Mouse (Mus musculus): Measurements from ENCODE around the gene Ubash3b. TPM values are rescaled to one million over a fixed set of nuclear protein-coding genes. Genes with fewer than 3 reads are reported as not detected.

The Ubash3b gene
- polyA plus RNA-seq, 1 experiment, result 2.9 TPM

GRCm38 (mm10) chr9:40983758-40984157 is 177.7 kb downstream of the Ubash3b start:
- Histone ChIP-seq H3K4me3 (ENCODE audit: low read depth, low read length) (no peak overlapping the region), H3K36me3 (ENCODE audit: control insufficient read depth, insufficient read depth, low read length, poor library complexity, severe bottlenecking) (no peaks in the 10 kb centered on the region), H3K9ac (ENCODE audit: low read depth, poor library complexity, severe bottlenecking) (no peak overlapping the region), H3K4me1 (ENCODE audit: control insufficient read depth, insufficient read depth, low read length) (no peaks in the 10 kb centered on the region), H3K9me3 (replicated peaks; ENCODE audit: control insufficient read depth, insufficient read depth, low read length, poor library complexity, severe bottlenecking) (no peaks in the 10 kb centered on the region), H3K27me3 (ENCODE audit: control insufficient read depth, insufficient read depth, low read length, poor library complexity, severe bottlenecking) (no peaks in the 10 kb centered on the region), H3K27ac (ENCODE audit: insufficient read depth, low read length) (no peak overlapping the region)
- TF ChIP-seq POLR2A (IDR thresholded peaks at IDR 0.05; ENCODE audit: insufficient read depth, low read length) (no peak), CTCF (IDR thresholded peaks at IDR 0.05; ENCODE audit: low read depth, low read length) (no peak), EP300 (IDR thresholded peaks at IDR 0.05; ENCODE audit: insufficient read depth, low read depth, low read length) (no peak)

- H3K27me3 ChIP-seq (ENCODE audit: control insufficient read depth, insufficient read depth, low read length, poor library complexity, severe bottlenecking), result no peaks in the 10 kb centered on the region
- no peak overlapping the region for H3K9ac ChIP-seq (ENCODE audit: low read depth, poor library complexity, severe bottlenecking)
- TF ChIP-seq EP300 (IDR thresholded peaks at IDR 0.05; ENCODE audit: insufficient read depth, low read depth, low read length) (no peak), POLR2A (IDR thresholded peaks at IDR 0.05; ENCODE audit: insufficient read depth, low read length) (no peak), CTCF (IDR thresholded peaks at IDR 0.05; ENCODE audit: low read depth, low read length) (peak; percentile 81)
- no peak overlapping the region for H3K27ac ChIP-seq (ENCODE audit: insufficient read depth, low read length)
- H3K4me1 ChIP-seq (ENCODE audit: control insufficient read depth, insufficient read depth, low read length), result no peaks in the 10 kb centered on the region
- no peaks in the 10 kb centered on the region for H3K9me3 ChIP-seq (replicated peaks; ENCODE audit: control insufficient read depth, insufficient read depth, low read length, poor library complexity, severe bottlenecking)
- H3K36me3 ChIP-seq (ENCODE audit: control insufficient read depth, insufficient read depth, low read length, poor library complexity, severe bottlenecking), result no peaks in the 10 kb centered on the region
- H3K4me3 ChIP-seq (ENCODE audit: low read depth, low read length), result no peak overlapping the region
These were observed 179.0 kb downstream of the Ubash3b start for GRCm38 (mm10) chr9:40982480-40982879.

GRCm38 (mm10) chr9:40974042-40974801 is 187.3 kb downstream of the Ubash3b start:
- TF ChIP-seq EP300 (IDR thresholded peaks at IDR 0.05; ENCODE audit: insufficient read depth, low read depth, low read length) (no peak), POLR2A (IDR thresholded peaks at IDR 0.05; ENCODE audit: insufficient read depth, low read length) (no peak), CTCF (IDR thresholded peaks at IDR 0.05; ENCODE audit: low read depth, low read length) (no peak)
- Histone ChIP-seq H3K27me3 (ENCODE audit: control insufficient read depth, insufficient read depth, low read length, poor library complexity, severe bottlenecking) (no peaks in the 10 kb centered on the region), H3K4me1 (ENCODE audit: control insufficient read depth, insufficient read depth, low read length) (no peaks in the 10 kb centered on the region), H3K27ac (ENCODE audit: insufficient read depth, low read length) (no peak overlapping the region), H3K9me3 (replicated peaks; ENCODE audit: control insufficient read depth, insufficient read depth, low read length, poor library complexity, severe bottlenecking) (no peaks in the 10 kb centered on the region), H3K9ac (ENCODE audit: low read depth, poor library complexity, severe bottlenecking) (no peak overlapping the region), H3K36me3 (ENCODE audit: control insufficient read depth, insufficient read depth, low read length, poor library complexity, severe bottlenecking) (no peaks in the 10 kb centered on the region), H3K4me3 (ENCODE audit: low read depth, low read length) (no peak overlapping the region)

- Histone ChIP-seq H3K9ac (ENCODE audit: low read depth, poor library complexity, severe bottlenecking) (peak overlapping the region; percentile 63; the same call in 1 of the 2 replicates), H3K27ac (ENCODE audit: insufficient read depth, low read length) (no peak overlapping the region), H3K4me1 (ENCODE audit: control insufficient read depth, insufficient read depth, low read length) (no peaks in the 10 kb centered on the region), H3K9me3 (replicated peaks; ENCODE audit: control insufficient read depth, insufficient read depth, low read length, poor library complexity, severe bottlenecking) (no peaks in the 10 kb centered on the region), H3K4me3 (ENCODE audit: low read depth, low read length) (peak overlapping the region; percentile 52), H3K27me3 (ENCODE audit: control insufficient read depth, insufficient read depth, low read length, poor library complexity, severe bottlenecking) (peaks cover 8% of the 10 kb centered on the region), H3K36me3 (ENCODE audit: control insufficient read depth, insufficient read depth, low read length, poor library complexity, severe bottlenecking) (no peaks in the 10 kb centered on the region)
- no peak for TF ChIP-seq EP300 (IDR thresholded peaks at IDR 0.05; ENCODE audit: insufficient read depth, low read depth, low read length)
- no peak for TF ChIP-seq CTCF (IDR thresholded peaks at IDR 0.05; ENCODE audit: low read depth, low read length)
- TF ChIP-seq POLR2A (IDR thresholded peaks at IDR 0.05; ENCODE audit: insufficient read depth, low read length), result no peak
These were observed 197.1 kb downstream of the Ubash3b start for GRCm38 (mm10) chr9:40964418-40964714.

GRCm38 (mm10) chr9:40963586-40964417 is 197.7 kb downstream of the Ubash3b start, which contains the start of gene Jhy:
Gene Jhy, minus strand, starts transcription at chr9:40964118.
- TF ChIP-seq CTCF (IDR thresholded peaks at IDR 0.05; ENCODE audit: low read depth, low read length), result no peak
- TF ChIP-seq EP300 (IDR thresholded peaks at IDR 0.05; ENCODE audit: insufficient read depth, low read depth, low read length), result no peak
- no peak for TF ChIP-seq POLR2A (IDR thresholded peaks at IDR 0.05; ENCODE audit: insufficient read depth, low read length)
- peak within 1 kb of the TSS; percentile 63 for H3K9ac ChIP-seq (ENCODE audit: low read depth, poor library complexity, severe bottlenecking)
- H3K4me1 ChIP-seq (ENCODE audit: control insufficient read depth, insufficient read depth, low read length), result no peaks in the 10 kb centered on the region
- peaks cover 8% of the 10 kb centered on the region for H3K27me3 ChIP-seq (ENCODE audit: control insufficient read depth, insufficient read depth, low read length, poor library complexity, severe bottlenecking)
- no peaks in the 10 kb centered on the region for H3K9me3 ChIP-seq (replicated peaks; ENCODE audit: control insufficient read depth, insufficient read depth, low read length, poor library complexity, severe bottlenecking)
- no peaks in the 10 kb centered on the region for H3K36me3 ChIP-seq (ENCODE audit: control insufficient read depth, insufficient read depth, low read length, poor library complexity, severe bottlenecking)
- H3K4me3 ChIP-seq (ENCODE audit: low read depth, low read length), result peak within 1 kb of the TSS; percentile 52
- no peak within 1 kb of the TSS for H3K27ac ChIP-seq (ENCODE audit: insufficient read depth, low read length)

GRCm38 (mm10) chr9:40961401-40961800 is 200.1 kb downstream of the Ubash3b start:
- no peak for TF ChIP-seq POLR2A (IDR thresholded peaks at IDR 0.05; ENCODE audit: insufficient read depth, low read length)
- TF ChIP-seq CTCF (IDR thresholded peaks at IDR 0.05; ENCODE audit: low read depth, low read length), result no peak
- TF ChIP-seq EP300 (IDR thresholded peaks at IDR 0.05; ENCODE audit: insufficient read depth, low read depth, low read length), result no peak
- Histone ChIP-seq H3K36me3 (ENCODE audit: control insufficient read depth, insufficient read depth, low read length, poor library complexity, severe bottlenecking) (no peaks in the 10 kb centered on the region), H3K27me3 (ENCODE audit: control insufficient read depth, insufficient read depth, low read length, poor library complexity, severe bottlenecking) (peaks cover 8% of the 10 kb centered on the region)

More at GRCm38 (mm10) chr9:40961401-40961800, 200.1 kb downstream of the Ubash3b start:
- H3K9ac ChIP-seq (ENCODE audit: low read depth, poor library complexity, severe bottlenecking), result no peak overlapping the region
- H3K27ac ChIP-seq (ENCODE audit: insufficient read depth, low read length), result no peak overlapping the region
- no peak overlapping the region for H3K4me3 ChIP-seq (ENCODE audit: low read depth, low read length)
- no peaks in the 10 kb centered on the region for H3K9me3 ChIP-seq (replicated peaks; ENCODE audit: control insufficient read depth, insufficient read depth, low read length, poor library complexity, severe bottlenecking)
- H3K4me1 ChIP-seq (ENCODE audit: control insufficient read depth, insufficient read depth, low read length), result no peaks in the 10 kb centered on the region

Other genes starting within 250 kb of the Ubash3b start
- 0.37 TPM in 1 of 2 replicates, not detected in the other for gene Jhy, start 197.6 kb downstream of the Ubash3b start, polyA plus RNA-seq (2011; ENCODE audit: insufficient read depth, insufficient read length, low read depth, missing spikeins)
- not detected in 2 replicates for gene Crtam, start 157.1 kb downstream of the Ubash3b start, polyA plus RNA-seq (2011; ENCODE audit: insufficient read depth, insufficient read length, low read depth, missing spikeins)